Mouse (Mus musculus) neural tube, embryonic 13.5 days (tissue): ENCODE measurements at regions not wholly inside any gene's neighbourhood (a gene's known extent, or its start where the extent isn't known, plus 50 kb on each side); places are given as distances from the start of the nearest gene placed in this dataset.

Source experiments
- ATAC-seq: fragments of 200-750 bp; cut with Nextera tagmentation; 2 replicates; pipeline ENCODE4 v1.8.0; 2017; ENCODE audit warnings: low read depth, mild to moderate bottlenecking, moderate TSS enrichment, moderate library complexity
- H3K27ac ChIP-seq: fragments of 300-500 bp; sonication (generic); replicated peaks from 2 replicates; pipeline ENCODE4 v1.5.1; 2015; ENCODE audit warnings: moderate library complexity, mild to moderate bottlenecking, inconsistent platforms
- H3K27me3 ChIP-seq: fragments of 300-500 bp; sonication (generic); 2 replicates; pipeline ENCODE4 v1.6.1; 2015; ENCODE audit warnings: mild to moderate bottlenecking, inconsistent platforms
- H3K36me3 ChIP-seq: fragments of 300-500 bp; sonication (generic); 2 replicates; pipeline ENCODE4 v1.6.1; 2015; ENCODE audit warnings: mild to moderate bottlenecking, inconsistent platforms
- H3K4me1 ChIP-seq: fragments of 300-500 bp; sonication (generic); replicated peaks from 2 replicates; pipeline ENCODE4 v1.6.1; 2015; ENCODE audit warnings: inconsistent platforms
- H3K4me2 ChIP-seq: fragments of 300-500 bp; sonication (generic); 2 replicates; pipeline ENCODE4 v1.6.1; 2015; ENCODE audit warnings: inconsistent platforms, mild to moderate bottlenecking, moderate library complexity
- H3K4me3 ChIP-seq: fragments of 300-500 bp; sonication (generic); 2 replicates; pipeline ENCODE4 v1.5.1; 2015; ENCODE audit warnings: mild to moderate bottlenecking, inconsistent platforms
- H3K9ac ChIP-seq: fragments of 300-500 bp; sonication (generic); 2 replicates; pipeline ENCODE4 v1.6.1; 2015; ENCODE audit warnings: moderate library complexity, mild to moderate bottlenecking, inconsistent platforms
- H3K9me3 ChIP-seq: fragments of 300-500 bp; sonication (generic); 2 replicates; pipeline ENCODE4 v1.6.1; 2016; ENCODE audit warnings: inconsistent platforms
- WGBS: fragments of 180-500 bp; shearing (Covaris S2); methylation state at CpG from one replicate; pipeline ENCODE4 v1.1.7; 2015; 5-methylcytosine and 5-hydroxymethylcytosine counted together

DNA sequence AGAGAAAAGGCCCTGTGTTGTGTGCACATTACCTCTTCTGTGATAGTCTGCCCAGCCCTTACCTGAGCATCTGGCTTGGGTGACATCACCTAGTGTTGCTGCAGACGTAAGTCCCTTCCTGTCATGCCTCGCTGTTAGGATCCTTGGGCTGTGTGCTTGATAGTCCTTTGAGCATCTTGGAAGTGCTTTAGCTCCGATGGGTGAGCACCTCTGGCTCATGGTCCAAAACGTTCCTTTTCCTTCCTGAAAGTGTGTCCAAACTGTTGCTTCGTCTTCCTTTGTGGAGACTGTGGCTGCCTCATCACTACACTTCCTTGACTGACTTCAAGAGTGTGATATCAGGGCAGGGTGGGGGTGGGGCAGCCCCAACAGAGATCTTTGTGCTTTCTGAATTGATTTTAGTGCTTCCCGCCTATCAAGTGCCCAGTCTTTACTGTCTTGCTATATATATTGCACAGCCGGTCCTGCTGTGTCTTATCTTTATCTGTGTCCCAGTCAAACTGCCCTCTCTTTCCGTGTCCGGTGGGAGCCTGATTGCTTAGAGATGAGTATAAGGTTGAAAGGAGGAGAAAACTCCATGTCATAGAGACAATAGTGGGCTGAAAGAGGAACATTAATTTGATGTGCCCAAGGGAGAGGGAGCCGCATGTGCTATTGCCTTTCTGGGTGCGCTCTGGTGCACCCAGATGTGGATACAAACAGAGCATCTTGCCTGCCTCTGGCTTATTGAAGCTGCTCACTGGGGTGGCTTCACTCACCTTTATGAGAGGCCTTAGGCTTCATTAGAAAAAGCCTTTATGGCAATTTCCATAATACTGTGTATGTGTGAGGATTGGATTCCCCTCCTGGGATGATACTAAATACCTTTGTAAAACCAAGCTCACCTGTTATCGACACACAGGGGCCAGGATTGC lies 1169.2 kb upstream of the A1bg start:
- peaks cover 17% of the 10 kb centered on the region for H3K4me1 ChIP-seq
- 41% methylated on average over 12 of the region's 12 CpGs for WGBS
- no peak overlapping the region for H3K4me3 ChIP-seq
- no peak overlapping the region for H3K4me2 ChIP-seq
- H3K27ac ChIP-seq, result peak overlapping the region; percentile 66
- H3K27me3 ChIP-seq, result no peaks in the 10 kb centered on the region
- H3K36me3 ChIP-seq, result no peaks in the 10 kb centered on the region
- ATAC-seq, result peak; percentile 47
- H3K9me3 ChIP-seq, result no peaks in the 10 kb centered on the region
- H3K9ac ChIP-seq, result no peak overlapping the region; the same call in 1 of the 2 replicates

DNA sequence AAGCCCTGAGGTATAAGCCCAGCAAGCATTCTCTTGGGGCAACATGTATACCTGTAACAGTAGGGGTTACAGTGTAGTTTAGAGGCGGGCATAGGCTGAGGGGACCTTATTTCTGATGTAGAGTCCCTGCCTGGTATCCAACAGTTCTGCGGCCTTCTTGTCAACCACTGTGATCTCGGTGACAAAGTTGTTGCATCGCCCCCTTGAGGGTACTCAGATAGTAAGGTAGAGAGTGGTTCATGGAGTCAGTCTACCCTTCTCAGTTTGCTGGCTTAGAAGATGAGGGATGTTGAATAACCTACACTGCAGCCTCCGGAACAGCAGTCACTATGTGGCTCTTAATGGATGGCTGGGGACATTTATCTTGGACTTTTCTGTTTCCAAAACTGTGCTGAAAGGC lies 1168.3 kb upstream of the A1bg start:
- peaks cover 17% of the 10 kb centered on the region for H3K4me1 ChIP-seq
- no peaks in the 10 kb centered on the region for H3K27me3 ChIP-seq
- no peak overlapping the region for H3K4me3 ChIP-seq
- H3K9me3 ChIP-seq, result no peaks in the 10 kb centered on the region
- WGBS, result 93% methylated on average over 5 of the region's 5 CpGs
- H3K4me2 ChIP-seq, result no peak overlapping the region
- no peaks in the 10 kb centered on the region for H3K36me3 ChIP-seq
- no peak for ATAC-seq
- no peak overlapping the region for H3K9ac ChIP-seq
- H3K27ac ChIP-seq, result no peak overlapping the region

- ATAC-seq, result no peak
Observed at GRCm38 (mm10) chr15:62088341-62088740, 1165.5 kb upstream of the A1bg start.

GRCm38 (mm10) chr15:62087755-62088154 lies 1164.9 kb upstream of the A1bg start:
- H3K36me3 ChIP-seq, result no peaks in the 10 kb centered on the region
- 64% methylated on average over 6 of the region's 6 CpGs for WGBS
- ATAC-seq, result no peak

More at GRCm38 (mm10) chr15:62088341-62088740, 1165.5 kb upstream of the A1bg start:
- H3K9me3 ChIP-seq, result no peaks in the 10 kb centered on the region
- no peak overlapping the region for H3K9ac ChIP-seq
- no peaks in the 10 kb centered on the region for H3K36me3 ChIP-seq
- no peaks in the 10 kb centered on the region for H3K27me3 ChIP-seq
- 94% methylated on average over 4 of the region's 4 CpGs for WGBS
- no peak overlapping the region for H3K27ac ChIP-seq
- H3K4me3 ChIP-seq, result no peak overlapping the region
- peaks cover 17% of the 10 kb centered on the region for H3K4me1 ChIP-seq
- H3K4me2 ChIP-seq, result no peak overlapping the region

GRCm38 (mm10) chr15:62086037-62086436 lies 1163.2 kb upstream of the A1bg start:
- WGBS, result 56% methylated on average over 3 of the region's 3 CpGs
- Histone ChIP-seq H3K4me3 (no peak overlapping the region), H3K9me3 (no peaks in the 10 kb centered on the region), H3K27ac (no peak overlapping the region), H3K4me2 (no peak overlapping the region), H3K9ac (no peak overlapping the region), H3K36me3 (no peaks in the 10 kb centered on the region), H3K27me3 (no peaks in the 10 kb centered on the region), H3K4me1 (no peaks in the 10 kb centered on the region)
- ATAC-seq, result no peak

More at GRCm38 (mm10) chr15:62087755-62088154, 1164.9 kb upstream of the A1bg start:
- H3K9me3 ChIP-seq, result no peaks in the 10 kb centered on the region
- no peak overlapping the region for H3K4me2 ChIP-seq
- no peaks in the 10 kb centered on the region for H3K27me3 ChIP-seq
- H3K9ac ChIP-seq, result no peak overlapping the region
- no peak overlapping the region for H3K4me3 ChIP-seq
- no peak overlapping the region for H3K27ac ChIP-seq
- peaks cover 11% of the 10 kb centered on the region for H3K4me1 ChIP-seq

DNA sequence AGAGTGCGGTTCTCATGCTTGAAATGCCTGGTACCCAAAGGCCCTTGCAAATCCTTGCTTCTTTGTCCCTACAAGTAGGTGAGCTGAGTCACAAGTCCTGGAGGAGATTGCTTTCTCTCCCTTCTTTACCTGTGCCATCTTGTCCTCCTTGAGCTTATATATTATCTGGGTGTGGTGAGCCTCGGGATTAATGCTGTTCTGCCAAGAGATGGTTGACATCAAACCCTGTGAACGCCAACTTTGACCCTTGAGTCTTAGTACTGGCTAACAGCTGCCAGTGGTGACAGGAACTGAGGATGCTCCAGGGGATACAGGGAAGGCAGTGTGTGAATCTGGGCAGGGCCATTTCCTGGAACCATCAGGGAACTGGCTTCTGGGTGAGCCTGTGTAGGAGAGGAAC lies 1160.5 kb upstream of the A1bg start:
- Histone ChIP-seq H3K4me1 (peaks cover 7% of the 10 kb centered on the region; the same call in 1 of the 2 replicates), H3K9ac (no peak overlapping the region), H3K4me3 (no peak overlapping the region), H3K27me3 (no peaks in the 10 kb centered on the region), H3K36me3 (no peaks in the 10 kb centered on the region), H3K4me2 (no peak overlapping the region), H3K27ac (no peak overlapping the region), H3K9me3 (no peaks in the 10 kb centered on the region)
- ATAC-seq, result no peak
- WGBS, result 92% methylated on average over 3 of the region's 3 CpGs

GRCm38 (mm10) chr15:62082539-62082938 lies 1159.7 kb upstream of the A1bg start:
- Histone ChIP-seq H3K4me2 (no peak overlapping the region), H3K4me3 (no peak overlapping the region), H3K9ac (no peak overlapping the region), H3K27me3 (no peaks in the 10 kb centered on the region), H3K4me1 (peaks cover 7% of the 10 kb centered on the region; the same call in 1 of the 2 replicates), H3K9me3 (no peaks in the 10 kb centered on the region), H3K36me3 (no peaks in the 10 kb centered on the region), H3K27ac (no peak overlapping the region)
- 97% methylated on average over 2 of the region's 2 CpGs for WGBS
- no peak for ATAC-seq

- peak; percentile 74 for ATAC-seq
- no peak overlapping the region for H3K9ac ChIP-seq
- WGBS, result 46% methylated on average over 9 of the region's 9 CpGs
- no peak overlapping the region for H3K4me2 ChIP-seq
- H3K27me3 ChIP-seq, result no peaks in the 10 kb centered on the region
- H3K4me3 ChIP-seq, result no peak overlapping the region
- H3K36me3 ChIP-seq, result no peaks in the 10 kb centered on the region
- H3K9me3 ChIP-seq, result no peaks in the 10 kb centered on the region
- H3K27ac ChIP-seq, result no peak overlapping the region
- H3K4me1 ChIP-seq, result peaks cover 7% of the 10 kb centered on the region; the same call in 1 of the 2 replicates
Observed at GRCm38 (mm10) chr15:62079155-62080109, 1156.6 kb upstream of the A1bg start.

DNA sequence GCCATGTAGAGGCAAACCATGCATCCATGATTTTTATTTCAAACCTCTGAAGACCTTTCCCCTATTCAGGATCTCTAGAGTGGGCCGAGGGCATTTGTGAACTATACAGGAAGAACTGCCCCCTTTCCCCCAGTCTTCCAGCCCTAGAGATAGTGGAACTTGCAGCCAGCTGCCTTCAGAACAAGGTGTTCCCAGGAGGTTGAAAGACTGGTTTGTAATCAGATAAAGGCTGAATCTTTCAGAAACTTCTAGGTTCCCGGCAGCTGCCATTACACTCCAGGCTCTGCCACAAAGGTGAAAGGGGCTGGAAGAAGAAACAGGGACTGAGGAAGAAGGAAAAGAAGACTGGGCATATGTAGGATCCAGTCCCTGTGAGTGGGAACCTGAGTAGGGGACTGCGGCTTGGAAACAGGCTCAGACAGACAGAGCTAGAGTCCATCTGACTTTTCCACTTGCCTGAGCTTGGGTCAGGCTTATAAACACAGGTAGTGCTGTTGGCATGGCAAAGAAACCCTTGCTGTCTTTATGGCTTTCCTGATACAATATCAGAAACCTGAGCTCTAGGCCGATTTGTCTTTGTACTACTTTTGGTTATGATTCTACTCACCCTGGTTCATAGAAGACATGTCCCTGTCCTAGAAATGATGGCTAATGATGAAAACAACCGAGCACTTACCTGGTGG lies 1153.9 kb upstream of the A1bg start:
- no peak overlapping the region for H3K4me3 ChIP-seq
- no peak overlapping the region for H3K4me2 ChIP-seq
- H3K9me3 ChIP-seq, result no peaks in the 10 kb centered on the region
- H3K9ac ChIP-seq, result no peak overlapping the region
- H3K36me3 ChIP-seq, result no peaks in the 10 kb centered on the region
- H3K4me1 ChIP-seq, result peaks cover 7% of the 10 kb centered on the region; the same call in 1 of the 2 replicates
- ATAC-seq, result no peak
- WGBS, result 89% methylated on average over 5 of the region's 5 CpGs
- no peak overlapping the region for H3K27ac ChIP-seq
- H3K27me3 ChIP-seq, result no peaks in the 10 kb centered on the region

DNA sequence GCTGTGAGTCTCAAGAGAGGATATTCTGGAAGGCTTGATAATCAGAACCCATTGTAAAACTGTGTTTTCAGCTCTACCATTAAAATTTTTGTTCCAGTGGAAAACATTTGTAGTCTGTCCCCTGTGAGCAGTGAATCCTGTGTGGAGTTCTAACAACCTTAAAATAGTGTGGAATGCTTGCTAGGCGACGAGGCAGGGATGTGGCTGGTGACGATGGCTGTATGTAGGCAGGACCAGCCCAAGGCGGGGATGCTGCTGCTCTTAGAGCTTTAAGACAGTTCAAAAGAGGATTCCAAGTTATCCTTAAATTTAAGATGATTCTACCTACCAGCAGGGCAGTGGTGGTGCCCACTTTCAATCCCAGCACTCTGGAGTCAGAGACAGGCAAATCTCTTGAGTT lies 1151.9 kb upstream of the A1bg start:
- H3K9me3 ChIP-seq, result no peaks in the 10 kb centered on the region
- H3K4me2 ChIP-seq, result no peak overlapping the region
- no peak overlapping the region for H3K27ac ChIP-seq
- no peaks in the 10 kb centered on the region for H3K36me3 ChIP-seq
- peaks cover 7% of the 10 kb centered on the region; the same call in 1 of the 2 replicates for H3K4me1 ChIP-seq
- 89% methylated on average over 4 of the region's 4 CpGs for WGBS
- H3K4me3 ChIP-seq, result no peak overlapping the region
- ATAC-seq, result no peak
- no peak overlapping the region for H3K9ac ChIP-seq
- no peaks in the 10 kb centered on the region for H3K27me3 ChIP-seq

DNA sequence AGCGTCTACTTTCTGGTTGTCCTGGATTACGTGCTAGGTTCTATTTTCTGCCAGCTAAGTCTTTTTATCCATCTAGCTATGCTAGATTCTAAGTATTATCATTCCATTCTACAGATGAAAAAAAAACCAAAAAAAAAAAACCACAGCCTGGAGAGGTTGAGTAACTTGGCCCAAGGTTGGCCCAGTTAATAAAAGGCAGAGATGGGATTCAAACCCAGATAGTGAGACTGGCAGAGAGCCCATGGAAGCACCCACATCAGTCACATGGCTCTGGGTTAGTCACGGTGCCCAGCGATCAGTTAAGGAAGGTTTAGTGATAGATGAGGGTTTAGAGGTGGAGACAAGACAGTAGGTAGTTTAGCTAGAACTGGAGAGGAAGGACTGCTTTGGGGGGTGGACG lies 1150.8 kb upstream of the A1bg start:
- H3K4me3 ChIP-seq, result no peak overlapping the region
- H3K9ac ChIP-seq, result no peak overlapping the region
- H3K4me2 ChIP-seq, result no peak overlapping the region
- ATAC-seq, result no peak
- no peaks in the 10 kb centered on the region for H3K36me3 ChIP-seq
- no peaks in the 10 kb centered on the region for H3K9me3 ChIP-seq
- H3K27me3 ChIP-seq, result no peaks in the 10 kb centered on the region
- WGBS, result 87% methylated on average over 5 of the region's 5 CpGs
- H3K4me1 ChIP-seq, result no peaks in the 10 kb centered on the region
- H3K27ac ChIP-seq, result no peak overlapping the region
